Mouse (Mus musculus) intestine, embryonic 15.5 days (tissue): ENCODE results near the gene Usb1. TPM values are rescaled to one million over a fixed set of nuclear protein-coding genes. Genes with fewer than 3 reads are reported as not detected.
A peak's percentile ranks its signal among the peaks of the same experiment; 100 is the strongest.

Experiments
- ATAC-seq: fragments of 200-750 bp; cut with Nextera tagmentation; 2 replicates; pipeline ENCODE4 v1.8.0; 2017; ENCODE audit warnings: moderate TSS enrichment, moderate library complexity
- H3K27ac ChIP-seq: fragments of 300-500 bp; sonication (generic); 2 replicates; pipeline ENCODE4 v1.5.1; 2015; ENCODE audit warnings: mild to moderate bottlenecking, inconsistent platforms
- H3K27me3 ChIP-seq: fragments of 300-500 bp; sonication (generic); replicated peaks from 2 replicates; pipeline ENCODE4 v1.6.1; 2015; ENCODE audit warnings: inconsistent platforms
- H3K36me3 ChIP-seq: fragments of 300-500 bp; sonication (generic); 2 replicates; pipeline ENCODE4 v1.6.1; 2015; ENCODE audit warnings: inconsistent platforms
- H3K4me1 ChIP-seq: fragments of 300-500 bp; sonication (generic); replicated peaks from 2 replicates; pipeline ENCODE4 v1.6.1; 2015; ENCODE audit warnings: inconsistent platforms
- H3K4me2 ChIP-seq: fragments of 300-500 bp; sonication (generic); replicated peaks from 2 replicates; pipeline ENCODE4 v1.6.1; 2015; ENCODE audit warnings: mild to moderate bottlenecking, inconsistent platforms
- H3K4me3 ChIP-seq: fragments of 300-500 bp; sonication (generic); replicated peaks from 2 replicates; pipeline ENCODE4 v1.5.1; 2015; ENCODE audit warnings: inconsistent platforms
- H3K9ac ChIP-seq: fragments of 300-500 bp; sonication (generic); 2 replicates; pipeline ENCODE4 v1.6.1; 2015; ENCODE audit warnings: inconsistent platforms
- H3K9me3 ChIP-seq: fragments of 300-500 bp; sonication (generic); 2 replicates; pipeline ENCODE4 v1.6.1; 2016; ENCODE audit warnings: inconsistent platforms
- WGBS: fragments of 180-500 bp; shearing (Covaris S2); methylation state at CpG from one replicate; pipeline ENCODE4 v1.1.7; 2015; 5-methylcytosine and 5-hydroxymethylcytosine counted together
- polyA plus RNA-seq: library from polyadenylated mRNA; unstranded; fragments of >200 nt; fragmentation: Nextera tagmentation; extraction: Ambion mirVana; gene quantifications from 2 replicates; pipeline ENCODE4 v1.2.1, GENCODE M21; 2015

The Usb1 gene
- polyA plus RNA-seq, 1 experiment from 2014 or later: 40.1 TPM

GRCm38 (mm10) chr8:95344668-95345067 lies 12.6 kb downstream of the Usb1 start:
- Histone ChIP-seq H3K4me2 (no peak overlapping the region), H3K4me3 (no peak overlapping the region), H3K9me3 (no peaks in the 10 kb centered on the region), H3K9ac (no peak overlapping the region), H3K27me3 (no peaks in the 10 kb centered on the region), H3K27ac (no peak overlapping the region), H3K36me3 (peaks cover 14% of the 10 kb centered on the region; the same call in 1 of the 2 replicates), H3K4me1 (peaks cover 4% of the 10 kb centered on the region; the same call in 1 of the 2 replicates)
- 78% methylated on average over 6 of the region's 6 CpGs for WGBS
- ATAC-seq: no peak

DNA sequence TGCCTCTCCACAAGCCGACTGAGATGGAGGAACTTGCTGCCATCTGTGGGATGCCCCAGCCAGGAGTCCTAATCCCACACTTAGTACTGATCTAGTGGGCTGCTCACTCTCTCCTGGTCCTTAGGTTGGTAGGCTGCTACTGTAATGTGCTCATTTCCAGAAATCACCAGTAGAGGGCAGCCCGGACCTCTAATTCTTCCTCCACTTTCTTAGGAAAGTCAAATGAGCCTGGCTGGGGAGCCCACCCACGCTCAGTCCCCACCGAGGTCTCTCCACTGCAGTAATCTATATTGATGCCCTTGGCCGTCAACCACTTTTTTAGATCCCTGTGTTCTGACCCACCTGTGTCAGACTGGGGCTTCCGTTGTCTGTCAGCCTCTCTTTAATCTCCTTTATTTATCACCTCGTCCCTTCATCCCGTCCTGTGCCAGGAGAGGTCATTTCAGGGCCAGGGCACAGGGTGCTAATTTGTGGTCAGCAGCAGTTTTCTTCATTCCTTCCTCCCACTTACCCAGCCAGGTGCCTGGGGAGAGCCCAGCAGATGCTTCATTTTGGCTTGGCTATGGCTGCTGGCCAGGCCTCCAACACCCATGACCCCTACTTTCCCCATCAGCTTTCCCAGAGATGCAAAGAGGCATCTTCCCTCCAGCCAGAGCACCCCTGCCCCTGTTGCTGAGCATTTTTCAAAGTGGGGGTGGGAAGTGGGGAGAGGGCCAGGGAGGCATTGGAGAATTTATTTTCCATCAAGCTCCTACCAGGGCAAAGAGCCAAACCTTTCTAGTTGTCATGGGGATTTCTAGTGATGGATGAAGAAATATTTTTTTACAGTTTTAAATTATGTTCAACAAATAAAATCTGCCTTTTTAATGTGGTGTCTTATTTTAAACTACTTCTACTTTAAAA lies 14.8 kb downstream of the Usb1 start:
- Histone ChIP-seq H3K27ac (no peak overlapping the region), H3K4me2 (no peak overlapping the region), H3K4me3 (no peak overlapping the region), H3K9ac (no peak overlapping the region), H3K4me1 (peaks cover 16% of the 10 kb centered on the region), H3K9me3 (no peaks in the 10 kb centered on the region), H3K27me3 (no peaks in the 10 kb centered on the region), H3K36me3 (peaks cover 14% of the 10 kb centered on the region; the same call in 1 of the 2 replicates)
- no peak; the same call in 1 of the 2 replicates for ATAC-seq
- WGBS: 18% methylated on average over 8 of the region's 8 CpGs

DNA sequence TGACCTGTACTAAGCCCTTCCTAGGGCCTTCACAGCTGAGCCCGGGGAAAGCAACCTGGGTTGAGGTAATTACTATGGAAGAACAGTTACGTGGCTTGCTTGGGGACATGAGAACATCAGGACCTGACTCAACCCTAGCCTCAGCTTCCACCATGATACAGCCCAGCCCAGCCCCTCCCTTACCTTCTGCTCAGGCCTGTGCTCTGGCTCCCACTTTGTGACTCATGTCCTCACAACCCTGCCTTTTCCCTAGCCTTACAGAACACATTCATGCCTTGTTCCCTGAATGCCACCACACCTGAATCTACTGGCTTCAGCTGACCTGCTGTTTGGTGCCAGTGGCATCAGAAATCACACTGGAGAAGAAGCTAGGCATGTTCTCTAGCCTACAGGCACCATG lies 16.3 kb downstream of the Usb1 start:
- Histone ChIP-seq H3K9ac (no peak overlapping the region), H3K36me3 (peaks cover 13% of the 10 kb centered on the region; the same call in 1 of the 2 replicates), H3K27ac (0 out of 2 replicates have a peak overlapping the region, but pooled peaks have one; percentile 33), H3K9me3 (no peaks in the 10 kb centered on the region), H3K4me2 (no peak overlapping the region), H3K4me1 (peaks cover 22% of the 10 kb centered on the region), H3K4me3 (no peak overlapping the region), H3K27me3 (no peaks in the 10 kb centered on the region)
- whole genome bisulfite sequencing: 88% methylated on average over 2 of the region's 2 CpGs
- ATAC-seq: no peak

DNA sequence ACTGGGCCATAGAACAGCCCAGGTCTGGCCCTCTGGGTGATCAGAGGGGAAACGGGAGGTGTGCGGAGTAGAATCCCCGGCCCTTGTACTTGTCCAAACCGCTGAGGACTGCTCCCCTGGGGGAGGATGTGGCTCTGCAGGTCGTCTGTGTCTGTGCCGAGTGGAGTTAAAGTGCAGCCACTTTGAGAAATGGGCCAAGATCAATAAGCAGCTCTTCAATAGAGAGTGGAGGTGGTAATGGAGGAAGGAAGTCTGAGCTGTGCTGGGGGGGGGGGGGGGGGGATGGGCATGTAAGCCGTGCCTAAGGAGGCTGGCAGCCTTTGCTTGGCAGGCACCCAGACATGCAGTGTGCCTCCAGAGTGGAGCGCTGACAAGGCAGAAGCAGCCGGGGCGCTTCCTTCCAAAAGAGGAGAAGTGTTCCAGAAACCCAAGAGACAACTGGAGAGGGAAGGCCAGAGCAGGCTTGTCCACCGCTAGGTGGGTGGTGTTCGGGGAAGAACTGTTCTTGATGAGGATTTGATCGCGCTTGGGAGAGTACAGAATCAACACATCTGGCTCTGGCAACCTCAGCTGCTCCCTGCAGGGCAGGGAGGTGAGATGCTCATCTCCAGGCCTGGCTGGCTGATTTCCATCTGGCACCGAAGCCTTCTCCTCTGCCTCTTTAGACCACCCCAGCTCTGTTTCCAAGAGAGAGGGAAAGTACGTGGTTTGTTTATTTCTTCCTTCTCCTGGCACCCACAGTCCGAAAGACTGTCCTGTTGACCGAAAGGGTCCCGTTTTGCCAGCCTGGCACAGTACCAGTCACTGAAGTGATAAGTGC lies 16.9 kb downstream of the Usb1 start:
- no peak overlapping the region for H3K9ac ChIP-seq
- peak overlapping the region; percentile 36; the same call in 1 of the 2 replicates for H3K27ac ChIP-seq
- H3K36me3 ChIP-seq: peaks cover 7% of the 10 kb centered on the region; the same call in 1 of the 2 replicates
- no peaks in the 10 kb centered on the region for H3K27me3 ChIP-seq
- no peak for ATAC-seq
- no peak overlapping the region for H3K4me3 ChIP-seq
- peak overlapping the region; percentile 14; the same call in 1 of the 2 replicates for H3K4me2 ChIP-seq
- 53% methylated on average over 19 of the region's 19 CpGs for WGBS
- H3K4me1 ChIP-seq: peaks cover 28% of the 10 kb centered on the region
- H3K9me3 ChIP-seq: no peaks in the 10 kb centered on the region

- H3K27ac ChIP-seq: peak overlapping the region; percentile 70; the same call in 1 of the 2 replicates
- H3K4me1 ChIP-seq: peaks cover 33% of the 10 kb centered on the region
- H3K36me3 ChIP-seq: no peaks in the 10 kb centered on the region
- peak; percentile 48 for ATAC-seq
- H3K9me3 ChIP-seq: no peaks in the 10 kb centered on the region
- H3K9ac ChIP-seq: peak overlapping the region; percentile 80
- H3K4me2 ChIP-seq: peak overlapping the region; percentile 95
- H3K27me3 ChIP-seq: no peaks in the 10 kb centered on the region
- WGBS: 4% methylated on average over 15 of the region's 15 CpGs
- peak overlapping the region; percentile 59 for H3K4me3 ChIP-seq
Measured at GRCm38 (mm10) chr8:95351461-95351860, 19.4 kb downstream of the Usb1 start.

DNA sequence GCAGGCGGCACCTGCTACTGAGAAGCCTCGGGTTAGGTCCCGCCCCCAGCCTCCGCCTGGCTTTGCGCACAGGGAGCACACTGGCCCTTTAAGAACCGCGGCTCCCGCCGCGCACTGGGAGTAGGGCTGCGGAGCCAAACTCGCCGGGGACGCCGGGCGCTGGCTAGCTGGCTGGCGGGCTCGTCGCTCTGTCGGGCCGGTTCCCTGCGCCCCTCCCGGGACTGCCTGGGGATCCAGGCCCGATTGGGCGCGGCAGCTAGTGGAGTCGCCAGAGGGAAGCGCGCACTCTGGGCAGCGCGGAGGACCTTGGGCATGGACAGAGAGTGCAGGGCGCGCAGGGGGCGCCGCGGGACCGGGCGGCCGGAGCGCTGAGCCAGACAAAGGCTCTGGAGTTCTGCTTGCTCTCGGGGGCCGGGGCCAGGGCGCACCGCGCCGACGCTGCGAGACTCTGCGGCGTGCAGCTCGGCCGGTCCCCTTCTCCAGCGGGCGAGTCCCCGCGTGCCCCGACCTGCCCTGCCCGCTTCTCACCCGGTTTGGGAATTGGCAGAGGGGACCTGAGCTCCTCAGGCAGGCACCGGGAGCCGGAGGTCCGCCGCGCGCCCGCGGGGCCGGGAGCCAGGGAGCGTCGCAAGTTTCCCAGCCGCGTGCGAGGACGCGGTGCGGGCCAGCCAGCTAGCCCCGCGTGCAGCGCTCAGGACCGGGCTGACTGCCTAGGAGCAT lies 20.2 kb downstream of the Usb1 start, which contains the start of gene Mmp15:
Mmp15 (plus strand) TSS at position 118 of the 720 bp plus-strand sequence.
- Histone ChIP-seq H3K9ac (peak within 1 kb of the TSS; percentile 80), H3K27ac (peak within 1 kb of the TSS; percentile 70), H3K4me2 (peak within 1 kb of the TSS; percentile 95), H3K36me3 (no peaks in the 10 kb centered on the region), H3K9me3 (no peaks in the 10 kb centered on the region), H3K27me3 (no peaks in the 10 kb centered on the region), H3K4me3 (peak within 1 kb of the TSS; percentile 59), H3K4me1 (peaks cover 34% of the 10 kb centered on the region)
- ATAC-seq: peak; percentile 83
- whole genome bisulfite sequencing: under 1% methylated on average over 78 of the region's 80 CpGs

- no peaks in the 10 kb centered on the region for H3K27me3 ChIP-seq
- WGBS: 2% methylated on average over 62 of the region's 62 CpGs
- peak overlapping the region; percentile 95 for H3K4me2 ChIP-seq
- H3K9me3 ChIP-seq: no peaks in the 10 kb centered on the region
- ATAC-seq: peak; percentile 57
- no peaks in the 10 kb centered on the region for H3K36me3 ChIP-seq
- peak overlapping the region; percentile 80 for H3K9ac ChIP-seq
- peak overlapping the region; percentile 70 for H3K27ac ChIP-seq
- peaks cover 36% of the 10 kb centered on the region for H3K4me1 ChIP-seq
- peak overlapping the region; percentile 59 for H3K4me3 ChIP-seq
Measured at GRCm38 (mm10) chr8:95352871-95353866, 21.1 kb downstream of the Usb1 start.

DNA sequence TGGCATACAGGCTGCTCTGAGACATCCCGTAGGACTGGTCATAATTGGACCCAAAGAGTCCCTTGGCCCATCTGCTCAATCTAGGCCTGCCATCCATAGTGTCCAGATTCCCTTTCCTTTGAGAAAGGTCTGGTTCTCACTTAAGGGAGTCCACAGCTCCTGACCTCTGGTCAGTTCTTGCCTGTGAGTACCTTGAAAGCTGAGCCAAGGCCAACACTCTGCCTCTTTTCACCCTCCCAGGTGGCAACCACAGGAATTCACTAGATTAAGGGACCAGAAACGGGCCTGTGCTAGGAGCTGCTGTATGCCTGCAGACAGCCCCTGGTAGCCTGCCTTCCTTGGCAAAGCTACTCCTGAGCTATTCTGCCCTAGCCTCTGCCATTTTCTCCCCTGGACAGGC lies 22.5 kb downstream of the Usb1 start:
- Histone ChIP-seq H3K4me1 (peaks cover 40% of the 10 kb centered on the region), H3K4me3 (no peak overlapping the region), H3K27ac (no peak overlapping the region), H3K36me3 (no peaks in the 10 kb centered on the region), H3K27me3 (no peaks in the 10 kb centered on the region), H3K9ac (no peak overlapping the region), H3K9me3 (no peaks in the 10 kb centered on the region), H3K4me2 (peak overlapping the region; percentile 95)
- no peak for ATAC-seq
- WGBS: 89% methylated on average over 2 of the region's 2 CpGs

DNA sequence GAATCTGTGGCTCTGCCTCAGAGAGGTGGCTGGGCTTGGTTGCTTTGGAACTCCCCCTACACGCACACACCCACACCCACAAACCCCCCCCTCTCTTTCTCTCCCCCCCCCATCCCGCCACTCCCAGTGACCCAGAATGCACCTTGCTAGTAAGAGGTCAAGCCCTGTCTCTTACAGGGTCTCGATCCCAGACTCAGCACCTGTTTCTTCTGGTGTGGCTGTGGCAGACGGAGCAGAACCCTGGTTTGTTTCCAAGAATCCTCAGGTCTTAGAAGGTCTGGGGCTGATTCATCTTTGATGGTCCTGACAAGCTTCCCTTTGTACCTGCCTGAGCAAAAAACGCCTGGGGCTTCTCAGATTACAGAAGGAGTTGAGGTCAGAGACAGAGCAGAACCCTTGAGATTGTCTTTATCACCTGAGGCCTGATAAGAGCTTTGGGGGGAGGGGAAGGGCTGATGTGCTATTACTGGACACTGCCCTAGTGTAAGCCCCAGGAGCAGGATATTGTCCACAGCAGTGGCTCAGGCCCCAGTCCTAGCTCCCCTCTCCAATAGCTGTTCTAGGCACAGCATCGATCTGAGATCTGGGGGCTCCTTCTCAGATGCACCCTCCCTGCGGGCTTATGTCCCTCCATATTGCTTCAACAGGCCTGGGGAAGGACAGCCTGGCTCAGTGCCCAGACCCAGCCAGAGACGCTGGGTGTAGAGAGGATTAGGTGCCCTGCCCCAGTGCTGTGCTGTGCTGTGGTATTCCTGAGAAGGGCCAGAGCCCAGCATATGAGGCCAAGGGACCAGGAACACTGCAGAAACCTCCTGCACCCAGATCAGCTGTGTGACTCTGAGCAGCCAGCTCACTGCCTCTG lies 26.7 kb downstream of the Usb1 start:
- H3K4me2 ChIP-seq: peak overlapping the region; percentile 35
- H3K27me3 ChIP-seq: no peaks in the 10 kb centered on the region
- no peak overlapping the region for H3K9ac ChIP-seq
- no peaks in the 10 kb centered on the region for H3K36me3 ChIP-seq
- ATAC-seq: peak; percentile 81
- H3K27ac ChIP-seq: peak overlapping the region; percentile 81
- no peak overlapping the region for H3K4me3 ChIP-seq
- H3K4me1 ChIP-seq: peaks cover 38% of the 10 kb centered on the region
- no peaks in the 10 kb centered on the region for H3K9me3 ChIP-seq
- WGBS: 18% methylated on average over 8 of the region's 8 CpGs
